8 mouse cellular contexts compared by ENCODE assay signal in the genomic region with DNA sequence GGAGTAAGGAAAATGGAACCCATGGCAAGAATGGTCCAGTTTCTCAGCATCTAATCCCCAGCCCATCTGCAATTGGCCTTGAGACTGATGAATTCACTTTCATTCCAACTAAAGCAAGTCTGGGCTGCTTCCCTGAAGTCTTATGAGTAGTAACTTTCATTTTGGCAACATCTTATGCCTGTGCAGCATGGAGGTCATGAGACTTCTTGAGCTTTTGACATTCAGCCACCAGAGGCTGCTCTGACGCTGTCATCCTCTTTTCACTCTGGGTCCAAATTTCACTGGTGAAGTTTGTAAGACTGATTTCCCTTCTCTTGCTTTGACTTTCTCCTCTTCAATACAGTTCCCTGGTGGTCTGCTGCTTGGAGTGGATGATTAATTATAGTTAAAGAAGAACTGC.
DNase-seq lines count a peak whose midpoint lies in the region; ATAC-seq and TF ChIP-seq lines count a peak whose summit lies in the region.

No protein-coding gene starts in this region.

- no peak for DNase-seq in left cerebral cortex, adult 2 months (ENCODE audit: extremely low spot score in 1 of 2, low spot score in 2 of 2)
- no peak for DNase-seq in left cerebral cortex, adult 9 months (ENCODE audit: low spot score in 2 of 2)
- DNase-seq in Patski (ENCODE audit: low read depth, low spot score) = no peak
- peak; percentile 33 to 49 for DNase-seq in lung, postnatal 4 days
- DNase-seq in left cerebral cortex, adult 11 months (ENCODE audit: low spot score) = no peak
- DNase-seq in layer of hippocampus, adult 11-12 months (ENCODE audit: low spot score) = no peak

- CTCF ChIA-PET in Patski (lab: Charles Lee) = interaction anchor here (1.3 kb wide), 1 partner anchor 64 kb away, joined by 3 read pairs; no protein-coding TSS in a partner anchor

- no peak for ATAC-seq in Patski
- peak; percentile 44 for ATAC-seq in granulocyte monocyte progenitor cell, adult 5-6 weeks (replicated peaks; ENCODE audit: poor library complexity, severe bottlenecking)
- ATAC-seq in erythroid progenitor cell, adult 5-6 weeks (replicated peaks; ENCODE audit: low FRiP score, poor library complexity, severe bottlenecking) = no peak

- intact Hi-C loops in left cerebral cortex, adult 2 months (cut with DNase I) = no loop called here

- H3K27ac ChIP-seq in left cerebral cortex, adult 2 months = no peak overlapping the region

- no peaks in the 10 kb centered on the region for H3K27me3 ChIP-seq in Patski

- no peak overlapping the region for H3K4me3 ChIP-seq in left cerebral cortex, adult 2 months

- POLR2A ChIA-PET in Patski (lab: Charles Lee) = no interaction called here

- TF ChIP-seq CTCF in left cerebral cortex, adult 2 months (IDR thresholded peaks at IDR 0.05) = peak; percentile 40
- peak; percentile 75 for TF ChIP-seq CTCF in Patski (IDR thresholded peaks at IDR 0.05)

- in situ Hi-C loops in Patski (cut with MboI; ENCODE audit: low pct_unique_long_range_greater_than_20kb) = no loop called here

Comparison
In these comparisons a context has a peak if more than half of its experiments do, and no peak if none do; other contexts are left out.
1. DNase-seq: peak in lung, postnatal 4 days (2 of 2); none in left cerebral cortex, adult 2 months (0 of 2), left cerebral cortex, adult 9 months (0 of 2), Patski (single experiment), left cerebral cortex, adult 11 months (single experiment) and layer of hippocampus, adult 11-12 months (single experiment).